17 mouse cellular contexts compared by ENCODE assay signal in genomic region chr5:45137198-45137973, GRCm38 (mm10).
DNase-seq lines count a peak whose midpoint lies in the region; ATAC-seq and TF ChIP-seq lines count a peak whose summit lies in the region.
"Had no signal": no experiment of that assay in that cellular context is flagged by ENCODE, and none has a peak within 500 bp of the region (broad histone marks: within the 10 kb centered on the region; RNA-seq: fewer than 3 reads in every experiment).

No protein-coding gene starts in this region.

- no peak for ATAC-seq in limb, embryonic 13.5 days (ENCODE audit: low FRiP score, low read depth)
- peak; percentile 84; the same call in 1 of the 2 replicates for ATAC-seq in forebrain, postnatal 0 days
- ATAC-seq in neural tube, embryonic 12.5 days (ENCODE audit: low FRiP score, low read depth): peak; percentile 74

- H3K4me1 ChIP-seq in limb, embryonic 13.5 days: peaks cover 5% of the 10 kb centered on the region; the same call in 1 of the 2 replicates
- H3K4me1 ChIP-seq in limb, embryonic 10.5 days: peaks cover 7% of the 10 kb centered on the region
- H3K4me1 ChIP-seq in forebrain, postnatal 0 days (ENCODE audit: insufficient read depth): no peaks in the 10 kb centered on the region; the same call in 1 of the 2 replicates
- no peaks in the 10 kb centered on the region for H3K4me1 ChIP-seq in neural tube, embryonic 12.5 days
- H3K4me1 ChIP-seq: limb, embryonic 12.5 days had no signal

- H3K9ac ChIP-seq in limb, embryonic 13.5 days: no peak overlapping the region
- H3K9ac ChIP-seq in forebrain, postnatal 0 days: no peak overlapping the region
- H3K9ac ChIP-seq in neural tube, embryonic 12.5 days: no peak overlapping the region
- H3K9ac ChIP-seq: limb, embryonic 12.5 days had no signal

- whole genome bisulfite sequencing in limb, embryonic 13.5 days: 28% methylated on average over 10 of the region's 10 CpGs
- WGBS in limb, embryonic 10.5 days: 48% methylated on average over 10 of the region's 10 CpGs
- WGBS in forebrain, postnatal 0 days: 13% methylated on average over 10 of the region's 10 CpGs
- 23% methylated on average over 10 of the region's 10 CpGs for WGBS in neural tube, embryonic 12.5 days

- no peak for TF ChIP-seq CTCF in forebrain, postnatal 0 days (IDR thresholded peaks at IDR 0.05; ENCODE audit: low read depth)

- no peaks in the 10 kb centered on the region for H3K27me3 ChIP-seq in limb, embryonic 13.5 days
- no peaks in the 10 kb centered on the region for H3K27me3 ChIP-seq in limb, embryonic 10.5 days (ENCODE audit: low read depth, poor library complexity, severe bottlenecking)
- H3K27me3 ChIP-seq in forebrain, postnatal 0 days (ENCODE audit: insufficient read depth, low read length): no peaks in the 10 kb centered on the region
- H3K27me3 ChIP-seq in neural tube, embryonic 12.5 days (replicated peaks): no peaks in the 10 kb centered on the region
- H3K27me3 ChIP-seq: limb, embryonic 12.5 days had no signal

- H3K4me2 ChIP-seq in limb, embryonic 13.5 days (replicated peaks): 0 out of 2 replicates have a peak overlapping the region, but pooled peaks have one; percentile 19
- peak overlapping the region; percentile 16; the same call in 1 of the 2 replicates for H3K4me2 ChIP-seq in forebrain, postnatal 0 days (ENCODE audit: low read depth)
- peak overlapping the region; percentile 38; the same call in 1 of the 2 replicates for H3K4me2 ChIP-seq in neural tube, embryonic 12.5 days (replicated peaks)
- H3K4me2 ChIP-seq: limb, embryonic 12.5 days had no signal

- no peak overlapping the region for H3K4me3 ChIP-seq in limb, embryonic 13.5 days
- no peak overlapping the region for H3K4me3 ChIP-seq in limb, embryonic 10.5 days
- no peak overlapping the region for H3K4me3 ChIP-seq in forebrain, postnatal 0 days (ENCODE audit: low read depth, low read length)
- no peak overlapping the region for H3K4me3 ChIP-seq in neural tube, embryonic 12.5 days
- H3K4me3 ChIP-seq: erythroblast, embryonic 14.5 days; limb, embryonic 12.5 days had no signal

- no peaks in the 10 kb centered on the region for H3K9me3 ChIP-seq in limb, embryonic 13.5 days
- no peaks in the 10 kb centered on the region for H3K9me3 ChIP-seq in limb, embryonic 10.5 days (replicated peaks)
- peaks cover 5% of the 10 kb centered on the region; the same call in 1 of the 2 replicates for H3K9me3 ChIP-seq in forebrain, postnatal 0 days (ENCODE audit: low read length)
- no peaks in the 10 kb centered on the region for H3K9me3 ChIP-seq in neural tube, embryonic 12.5 days
- H3K9me3 ChIP-seq: limb, embryonic 12.5 days had no signal

- peak; percentile 10 for DNase-seq in embryo, embryonic 10.5 days (ENCODE audit: low spot score)
- DNase-seq in embryo, embryonic 11 days: no peak
- no peak for DNase-seq in limb, embryonic 10.5 days (ENCODE audit: low spot score)
- peak; percentile 41 for DNase-seq in forebrain, postnatal 0 days
- no peak for DNase-seq in adrenal gland, adult 8-10 months
- no peak for DNase-seq in gastrocnemius, postnatal 25 days
- DNase-seq: adrenal gland, postnatal 36 days; cerebellum, adult 11-12 months; kidney, adult 18-20 months; lung, adult 18-20 months; right cerebral cortex, adult 18-20 months; thymus, adult 18-20 months had no signal

- no peak overlapping the region for H3K27ac ChIP-seq in limb, embryonic 13.5 days
- H3K27ac ChIP-seq in limb, embryonic 10.5 days: no peak overlapping the region
- peak overlapping the region; percentile 47 for H3K27ac ChIP-seq in forebrain, postnatal 0 days (ENCODE audit: low read depth, low read length)
- no peak overlapping the region for H3K27ac ChIP-seq in neural tube, embryonic 12.5 days
- H3K27ac ChIP-seq: limb, embryonic 12.5 days; macrophage had no signal

- no peaks in the 10 kb centered on the region for H3K36me3 ChIP-seq in limb, embryonic 13.5 days
- H3K36me3 ChIP-seq in limb, embryonic 10.5 days: no peaks in the 10 kb centered on the region
- H3K36me3 ChIP-seq in forebrain, postnatal 0 days (ENCODE audit: insufficient read depth): no peaks in the 10 kb centered on the region
- H3K36me3 ChIP-seq in neural tube, embryonic 12.5 days: no peaks in the 10 kb centered on the region
- H3K36me3 ChIP-seq: limb, embryonic 12.5 days had no signal

Comparison
In these comparisons a context has a peak if more than half of its experiments do, and no peak if none do; other contexts are left out.
1. DNase-seq: peak in embryo, embryonic 10.5 days (single experiment) and forebrain, postnatal 0 days (single experiment); none in embryo, embryonic 11 days (single experiment), limb, embryonic 10.5 days (single experiment), adrenal gland, adult 8-10 months (single experiment) and gastrocnemius, postnatal 25 days (single experiment).
2. Peak in every context shown above with its lines, with median percentiles within 50 percentile points of each other: H3K4me2 ChIP-seq.